Mouse (Mus musculus) testis, adult 2 months (tissue): ENCODE data around the gene Mael.

Source experiments
- CTCF ChIP-seq: fragments of 200-500 bp; IDR thresholded peaks from 2 replicates; pipeline ENCODE4 v1.5.1; 2012; ENCODE audit warnings: low read depth, mild to moderate bottlenecking, inconsistent platforms, low read length, moderate library complexity; ENCODE audit not compliant: control insufficient read depth, insufficient read depth, insufficient replicate concordance
- POLR2A ChIP-seq: fragments of 200-500 bp; IDR thresholded peaks from 2 replicates; pipeline ENCODE4 v1.6.1; 2012; ENCODE audit warnings: low read depth, mild to moderate bottlenecking, inconsistent platforms, low read length, moderate library complexity; ENCODE audit not compliant: control insufficient read depth

DNA sequence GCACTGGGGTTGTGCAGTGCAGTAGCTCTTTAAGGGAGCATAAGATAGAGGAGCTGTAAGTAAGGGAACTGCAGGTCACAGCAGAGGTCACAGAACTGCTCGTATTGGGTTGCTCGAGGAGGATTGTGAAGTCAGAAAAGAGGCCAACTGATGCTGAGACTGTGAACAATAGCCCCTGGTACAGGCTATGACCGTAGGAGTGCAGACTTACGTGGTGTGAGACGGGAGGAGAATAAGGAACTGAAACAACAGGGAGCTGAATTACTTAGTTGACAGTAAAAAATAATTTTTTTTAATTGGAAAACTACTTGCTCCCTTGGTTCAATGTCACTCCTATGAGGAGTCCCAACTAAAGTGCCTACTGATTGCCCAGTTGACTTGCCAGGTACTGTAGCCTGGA lies 34.4 kb downstream of the Mael start:
- TF ChIP-seq CTCF: no peak
- TF ChIP-seq POLR2A: no peak
